Mouse (Mus musculus): ENCODE results near the gene Zbtb7b.

- TF ChIP-seq CTCF (IDR thresholded peaks at IDR 0.05; ENCODE audit: low read depth) (no peak), EP300 (IDR thresholded peaks at IDR 0.05; ENCODE audit: low read depth) (no peak)
Measured at GRCm38 (mm10) chr3:89410864-89411263, 16.3 kb upstream of the Zbtb7b start.
